ENCODE assay signal across 32 mouse cellular contexts in genomic region chr8:108232326-108232725, GRCm38 (mm10).
DNase-seq lines count a peak whose midpoint lies in the region; ATAC-seq lines count a peak whose summit lies in the region.
"Had no signal": no experiment of that assay in that cellular context is flagged by ENCODE, and none has a peak within 500 bp of the region (broad histone marks: within the 10 kb centered on the region; RNA-seq: fewer than 3 reads in every experiment).

No protein-coding gene starts in this region.

- no peaks in the 10 kb centered on the region for H3K9me3 ChIP-seq in midbrain, embryonic 13.5 days
- no peaks in the 10 kb centered on the region for H3K9me3 ChIP-seq in midbrain, embryonic 14.5 days (ENCODE audit: control insufficient read depth, low read length)
- no peaks in the 10 kb centered on the region for H3K9me3 ChIP-seq in embryonic facial prominence, embryonic 10.5 days
- H3K9me3 ChIP-seq in embryonic facial prominence, embryonic 14.5 days (ENCODE audit: control insufficient read depth, low read length) = no peaks in the 10 kb centered on the region
- no peaks in the 10 kb centered on the region for H3K9me3 ChIP-seq in limb, embryonic 13.5 days
- H3K9me3 ChIP-seq: embryonic facial prominence, embryonic 15.5 days; forebrain, embryonic 13.5 days; heart, embryonic 12.5 days; hindbrain, embryonic 15.5 days; liver, embryonic 15.5 days; midbrain, embryonic 12.5 days; neural tube, embryonic 12.5 days had no signal

- H3K9ac ChIP-seq in midbrain, embryonic 13.5 days (replicated peaks) = no peak overlapping the region
- H3K9ac ChIP-seq in midbrain, embryonic 14.5 days (replicated peaks; ENCODE audit: low read length) = no peak overlapping the region
- no peak overlapping the region for H3K9ac ChIP-seq in embryonic facial prominence, embryonic 14.5 days (ENCODE audit: low read depth, low read length)
- H3K9ac ChIP-seq in limb, embryonic 13.5 days = no peak overlapping the region
- H3K9ac ChIP-seq: embryonic facial prominence, embryonic 15.5 days; forebrain, embryonic 13.5 days; heart, embryonic 12.5 days; hindbrain, embryonic 15.5 days; liver, embryonic 15.5 days; lung, embryonic 14.5 days; midbrain, embryonic 12.5 days; neural tube, embryonic 12.5 days had no signal

- no peaks in the 10 kb centered on the region for H3K36me3 ChIP-seq in midbrain, embryonic 13.5 days
- no peaks in the 10 kb centered on the region for H3K36me3 ChIP-seq in midbrain, embryonic 14.5 days (ENCODE audit: control insufficient read depth, insufficient read depth, low read length)
- H3K36me3 ChIP-seq in embryonic facial prominence, embryonic 10.5 days (replicated peaks) = no peaks in the 10 kb centered on the region
- no peaks in the 10 kb centered on the region for H3K36me3 ChIP-seq in embryonic facial prominence, embryonic 14.5 days (ENCODE audit: control insufficient read depth, insufficient read depth, low read length)
- no peaks in the 10 kb centered on the region for H3K36me3 ChIP-seq in limb, embryonic 13.5 days
- H3K36me3 ChIP-seq: embryonic facial prominence, embryonic 15.5 days; heart, embryonic 12.5 days; hindbrain, embryonic 15.5 days; liver, embryonic 15.5 days; midbrain, embryonic 12.5 days; neural tube, embryonic 12.5 days had no signal

- H3K27me3 ChIP-seq in midbrain, embryonic 13.5 days = 0 out of 2 replicates have a peak, but pooled peaks cover 3% of the 10 kb centered on the region
- no peaks in the 10 kb centered on the region for H3K27me3 ChIP-seq in midbrain, embryonic 14.5 days (ENCODE audit: control insufficient read depth, insufficient read depth, low read length)
- no peaks in the 10 kb centered on the region for H3K27me3 ChIP-seq in embryonic facial prominence, embryonic 10.5 days (replicated peaks; ENCODE audit: low read depth, poor library complexity, severe bottlenecking)
- H3K27me3 ChIP-seq in embryonic facial prominence, embryonic 14.5 days (replicated peaks; ENCODE audit: control insufficient read depth, insufficient read depth, low read length) = no peaks in the 10 kb centered on the region
- no peaks in the 10 kb centered on the region for H3K27me3 ChIP-seq in limb, embryonic 13.5 days
- H3K27me3 ChIP-seq: embryonic facial prominence, embryonic 15.5 days; heart, embryonic 12.5 days; hindbrain, embryonic 15.5 days; liver, embryonic 15.5 days; neural tube, embryonic 12.5 days had no signal

- H3K4me3 ChIP-seq in midbrain, embryonic 13.5 days (replicated peaks) = no peak overlapping the region
- no peak overlapping the region for H3K4me3 ChIP-seq in midbrain, embryonic 14.5 days (replicated peaks; ENCODE audit: low read depth, low read length)
- no peak overlapping the region for H3K4me3 ChIP-seq in embryonic facial prominence, embryonic 10.5 days
- no peak overlapping the region for H3K4me3 ChIP-seq in embryonic facial prominence, embryonic 14.5 days (ENCODE audit: low read depth, low read length)
- H3K4me3 ChIP-seq in limb, embryonic 13.5 days = no peak overlapping the region
- H3K4me3 ChIP-seq: embryonic facial prominence, embryonic 15.5 days; forebrain, embryonic 13.5 days; heart, adult 2 months; heart, embryonic 12.5 days; hindbrain, embryonic 15.5 days; liver, embryonic 15.5 days; midbrain, embryonic 12.5 days; myocyte; neural tube, embryonic 12.5 days had no signal

- H3K27ac ChIP-seq in midbrain, embryonic 13.5 days = peak overlapping the region; percentile 25; the same call in 1 of the 2 replicates
- no peak overlapping the region for H3K27ac ChIP-seq in midbrain, embryonic 14.5 days (replicated peaks; ENCODE audit: low read depth, low read length)
- peak overlapping the region; percentile 49; the same call in 1 of the 2 replicates for H3K27ac ChIP-seq in embryonic facial prominence, embryonic 10.5 days (replicated peaks)
- peak overlapping the region; percentile 22; the same call in 1 of the 2 replicates for H3K27ac ChIP-seq in embryonic facial prominence, embryonic 14.5 days (replicated peaks; ENCODE audit: low read depth, low read length)
- H3K27ac ChIP-seq in limb, embryonic 13.5 days = peak overlapping the region; percentile 58; the same call in 1 of the 2 replicates
- H3K27ac ChIP-seq: embryonic facial prominence, embryonic 15.5 days; forebrain, embryonic 13.5 days; heart, adult 2 months; hindbrain, embryonic 15.5 days; kidney, postnatal 0 days; liver, embryonic 15.5 days; midbrain, embryonic 12.5 days; neural tube, embryonic 12.5 days had no signal

- DNase-seq in midbrain, embryonic 14.5 days = no peak
- DNase-seq in embryonic facial prominence, embryonic 10.5 days (ENCODE audit: low spot score) = peak; percentile 53
- DNase-seq in embryonic facial prominence, embryonic 14.5 days (ENCODE audit: low spot score) = no peak
- DNase-seq in right cerebral cortex, postnatal 10 days (ENCODE audit: low spot score in 2 of 2) = no peak
- no peak for DNase-seq in layer of hippocampus, adult 18-20 months (ENCODE audit: low spot score in 2 of 2)
- DNase-seq: adrenal gland, postnatal 14 days; cerebellum, adult 11 months; cerebellum, adult 9-10 months; cerebellum, postnatal 36 days; gastrocnemius, postnatal 36 days; heart, adult 2 months; kidney, adult 8-10 months; kidney, postnatal 4 days; layer of hippocampus, adult 9-11 months; liver; lung, embryonic 14.5 days; lung, postnatal 14 days; right cerebral cortex, adult 18-20 months; thymus, postnatal 4 days had no signal

- ATAC-seq in midbrain, embryonic 13.5 days = no peak
- ATAC-seq in midbrain, embryonic 14.5 days (ENCODE audit: low FRiP score, low TSS enrichment) = no peak
- no peak for ATAC-seq in embryonic facial prominence, embryonic 14.5 days (ENCODE audit: low read depth)
- ATAC-seq in limb, embryonic 13.5 days (ENCODE audit: low FRiP score, low read depth) = no peak
- no peak for ATAC-seq in erythroid progenitor cell, adult 5-6 weeks (replicated peaks; ENCODE audit: low FRiP score, poor library complexity, severe bottlenecking)
- ATAC-seq: CD4-positive, CD25-positive, alpha-beta regulatory T cell, adult 4 months; forebrain, embryonic 13.5 days had no signal

- H3K4me2 ChIP-seq in midbrain, embryonic 13.5 days (replicated peaks) = no peak overlapping the region
- no peak overlapping the region for H3K4me2 ChIP-seq in midbrain, embryonic 14.5 days (ENCODE audit: low read length)
- no peak overlapping the region for H3K4me2 ChIP-seq in embryonic facial prominence, embryonic 14.5 days (ENCODE audit: low read depth, low read length)
- H3K4me2 ChIP-seq in limb, embryonic 13.5 days (replicated peaks) = 0 out of 2 replicates have a peak overlapping the region, but pooled peaks have one; percentile 14
- H3K4me2 ChIP-seq: embryonic facial prominence, embryonic 15.5 days; forebrain, embryonic 13.5 days; heart, embryonic 12.5 days; hindbrain, embryonic 15.5 days; liver, embryonic 15.5 days; lung, embryonic 14.5 days; midbrain, embryonic 12.5 days; neural tube, embryonic 12.5 days had no signal

- 79% methylated on average over 7 of the region's 7 CpGs for WGBS in midbrain, embryonic 13.5 days
- WGBS in midbrain, embryonic 14.5 days = 74% methylated on average over 7 of the region's 7 CpGs
- 47% methylated on average over 7 of the region's 7 CpGs for WGBS in embryonic facial prominence, embryonic 10.5 days
- WGBS in embryonic facial prominence, embryonic 14.5 days = 33% methylated on average over 7 of the region's 7 CpGs
- WGBS in limb, embryonic 13.5 days = 31% methylated on average over 7 of the region's 7 CpGs

- peaks cover 19% of the 10 kb centered on the region for H3K4me1 ChIP-seq in midbrain, embryonic 13.5 days (replicated peaks)
- peaks cover 5% of the 10 kb centered on the region; the same call in 1 of the 2 replicates for H3K4me1 ChIP-seq in midbrain, embryonic 14.5 days (ENCODE audit: control insufficient read depth, insufficient read depth, low read length)
- peaks cover 44% of the 10 kb centered on the region for H3K4me1 ChIP-seq in embryonic facial prominence, embryonic 10.5 days
- no peaks in the 10 kb centered on the region for H3K4me1 ChIP-seq in embryonic facial prominence, embryonic 14.5 days (ENCODE audit: control insufficient read depth, insufficient read depth, low read length)
- peaks cover 33% of the 10 kb centered on the region for H3K4me1 ChIP-seq in limb, embryonic 13.5 days
- H3K4me1 ChIP-seq: embryonic facial prominence, embryonic 15.5 days; heart, embryonic 12.5 days; hindbrain, embryonic 15.5 days; liver, embryonic 15.5 days had no signal
